Mouse (Mus musculus) ovary, postnatal 36 days (tissue): ENCODE results near the gene Hs3st4.

Experiments used
- DNase-seq: peaks from one replicate; pipeline ENCODE4 v3.0.0; 2022; ENCODE audit warnings: low spot score, mixed read lengths

The Hs3st4 gene

DNA sequence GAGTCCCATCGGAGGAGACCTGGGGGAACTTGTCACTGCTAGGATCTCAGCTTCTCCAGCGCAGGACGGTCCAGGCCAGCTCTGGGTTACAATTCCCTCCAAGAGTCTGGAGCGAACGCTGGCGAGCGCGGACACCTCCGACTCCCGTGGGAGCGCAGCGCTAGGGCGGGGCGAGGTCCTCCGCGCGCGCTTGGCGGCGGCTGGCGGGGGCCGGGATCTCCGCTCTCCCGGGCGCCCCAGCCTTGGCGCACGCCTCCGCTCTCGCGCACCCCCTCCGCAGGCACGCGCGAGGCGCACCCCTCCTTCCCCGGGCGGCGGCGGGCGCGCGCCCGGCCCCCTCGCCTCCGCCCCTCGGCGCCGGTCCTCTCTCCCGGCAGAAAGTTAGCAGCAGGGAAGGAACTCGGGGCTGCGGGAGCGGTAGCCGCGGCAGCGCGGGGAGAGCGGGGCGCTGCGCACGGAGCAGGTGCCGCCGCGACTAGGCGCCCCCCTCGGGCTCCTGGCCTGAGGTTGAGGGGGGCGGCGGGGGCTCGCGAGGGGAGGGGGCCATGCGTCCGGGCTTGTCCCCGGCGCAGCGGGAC, at the start of gene Hs3st4:
Hs3st4 (plus strand) TSS at position 409 of the 578 bp plus-strand sequence.
- DNase-seq = no peak

DNA sequence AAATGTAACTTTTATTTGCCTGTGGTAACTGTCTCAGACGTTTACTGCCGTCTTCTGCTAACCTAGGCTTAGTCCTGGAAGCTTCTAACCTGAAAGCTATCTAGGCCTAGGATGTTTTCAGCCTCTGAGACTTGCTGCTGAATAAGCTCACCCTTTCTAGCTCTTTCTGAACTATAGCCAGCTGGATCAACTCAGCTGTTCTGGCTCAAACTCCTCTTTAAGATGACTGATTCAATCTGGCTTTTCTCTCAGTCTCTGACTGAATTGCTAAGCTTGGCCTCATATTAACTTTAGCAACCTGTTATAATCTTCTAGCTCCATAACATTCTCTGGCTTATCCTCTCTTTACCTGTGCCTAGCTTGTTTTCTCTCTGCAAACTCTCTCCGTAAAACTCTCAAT, 35.8 kb upstream of the Hs3st4 start:
- no peak for DNase-seq

DNA sequence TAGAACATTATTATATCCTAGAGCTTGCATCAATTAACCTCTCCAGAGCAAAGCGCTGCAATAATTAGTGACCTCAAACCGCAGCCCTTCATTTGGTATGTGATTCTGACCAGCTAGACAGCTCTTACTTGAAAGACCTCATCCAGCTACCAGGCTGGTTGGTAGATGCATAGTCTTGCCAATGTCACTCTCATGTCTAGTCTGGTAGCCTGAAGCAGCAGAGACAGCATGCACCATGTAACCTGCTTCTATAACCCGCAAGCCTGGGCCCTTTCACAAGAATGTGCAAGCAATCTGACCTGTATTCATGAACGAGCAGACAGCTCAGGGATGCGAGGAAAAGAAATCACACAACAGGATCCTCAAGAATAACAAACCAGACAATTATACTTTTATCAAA, 19.6 kb upstream of the Hs3st4 start:
- DNase-seq = no peak

DNA sequence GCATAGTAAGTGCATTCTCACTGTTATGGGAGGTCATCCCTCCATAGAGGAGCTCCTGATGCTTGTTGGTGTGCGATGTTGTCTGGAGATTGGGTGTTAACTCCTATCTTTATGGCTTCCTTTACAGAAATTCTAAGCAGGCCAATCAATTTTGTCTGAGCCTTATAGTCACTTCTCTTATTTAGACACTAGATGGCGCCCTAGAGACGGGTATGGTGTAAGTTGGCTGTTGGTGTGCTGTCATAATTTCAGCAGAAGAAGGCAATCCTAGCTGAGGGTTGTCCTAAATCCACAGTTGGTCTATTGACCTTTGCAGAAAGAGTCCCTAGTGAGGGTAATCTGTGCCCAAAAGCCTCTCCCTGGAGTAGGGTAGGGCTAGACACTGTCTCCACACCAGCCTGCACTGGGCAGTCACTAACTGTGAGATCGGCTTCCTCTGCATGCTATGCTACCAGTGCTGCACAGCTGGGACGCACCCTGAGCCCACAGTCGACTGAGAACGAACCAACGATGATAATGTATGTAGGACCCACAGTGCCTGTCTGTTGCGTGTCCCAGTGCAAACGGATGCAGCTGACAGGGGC, 18.0 kb upstream of the Hs3st4 start:
- no peak for DNase-seq

DNA sequence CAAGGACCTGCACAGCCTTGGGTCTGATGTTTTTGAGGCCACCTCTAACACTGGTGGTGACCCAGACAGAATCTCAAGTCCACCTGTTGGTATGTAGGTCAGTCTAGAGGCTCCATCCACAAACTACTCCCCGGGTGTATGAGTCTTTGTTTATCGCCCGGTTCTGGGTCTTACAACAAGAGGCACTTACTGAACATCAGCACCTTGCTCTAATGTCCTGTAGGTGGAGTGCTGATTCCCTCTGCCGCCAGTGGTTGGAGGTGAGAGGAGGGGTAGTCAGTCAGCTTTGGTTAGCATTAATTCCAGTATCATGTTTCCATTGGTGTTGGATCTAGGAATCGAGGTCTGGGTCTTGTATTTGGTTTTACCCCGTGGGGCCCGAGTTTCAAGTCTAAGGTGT, 17.2 kb upstream of the Hs3st4 start:
- DNase-seq = no peak

DNA sequence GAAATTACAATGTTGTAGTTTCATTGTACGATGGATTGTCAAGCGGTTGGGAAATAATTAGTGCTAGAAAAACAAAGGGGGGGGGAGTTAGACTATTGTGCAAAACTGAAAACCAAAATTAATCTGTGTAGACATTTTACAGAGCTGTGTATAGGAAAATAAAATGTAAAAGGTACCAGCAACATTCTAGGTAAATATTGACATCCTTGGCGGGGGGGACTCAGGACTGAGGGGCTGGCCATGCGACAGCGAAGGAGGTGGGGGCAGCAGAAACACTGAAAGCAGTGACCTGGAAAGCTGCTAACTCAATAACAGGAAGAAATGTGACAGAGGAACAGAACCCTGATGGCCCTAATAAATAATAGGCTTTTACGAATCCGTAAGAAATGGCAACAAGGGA, 7.2 kb upstream of the Hs3st4 start:
- DNase-seq = no peak

DNA sequence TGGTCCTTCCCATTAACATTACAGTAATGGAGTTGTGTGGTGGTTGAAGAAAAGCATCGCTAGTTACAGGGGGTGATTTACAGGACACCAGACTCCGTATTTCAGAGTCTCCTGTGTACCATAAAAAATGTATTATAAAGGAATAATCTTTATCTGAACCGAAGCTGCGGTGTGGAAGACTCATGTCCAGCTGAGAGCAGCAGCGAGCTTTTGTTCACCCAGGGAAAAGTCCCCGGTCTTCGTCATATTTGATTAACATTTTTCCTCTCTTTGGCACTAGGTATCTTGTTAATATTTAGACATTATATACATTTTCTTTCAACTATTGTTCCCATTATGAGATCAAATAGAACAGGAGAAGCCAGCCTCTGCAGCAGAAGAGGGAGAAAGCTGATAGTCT, 1.2 kb upstream of the Hs3st4 start:
- DNase-seq = no peak

DNA sequence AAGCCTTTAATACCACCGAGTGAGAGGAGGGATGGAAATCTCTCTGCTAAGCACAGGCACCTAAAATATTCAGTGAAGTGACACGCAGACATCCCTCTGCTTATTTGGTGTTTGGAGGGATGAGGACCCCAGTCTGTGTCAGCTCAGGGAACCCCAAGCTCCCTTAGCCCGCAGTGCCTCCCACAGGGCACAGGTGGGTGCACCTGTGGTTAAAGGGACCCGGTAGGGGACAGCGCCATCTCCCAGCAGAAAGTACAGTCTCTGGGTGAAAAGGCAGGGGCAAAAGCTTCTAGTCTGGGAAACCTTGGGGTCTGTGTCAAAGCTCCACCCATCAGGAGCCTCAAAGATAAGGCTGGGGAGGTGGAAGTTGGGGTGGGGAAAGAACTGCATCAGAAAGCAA, 659 bp upstream of the Hs3st4 start:
- no peak for DNase-seq

DNA sequence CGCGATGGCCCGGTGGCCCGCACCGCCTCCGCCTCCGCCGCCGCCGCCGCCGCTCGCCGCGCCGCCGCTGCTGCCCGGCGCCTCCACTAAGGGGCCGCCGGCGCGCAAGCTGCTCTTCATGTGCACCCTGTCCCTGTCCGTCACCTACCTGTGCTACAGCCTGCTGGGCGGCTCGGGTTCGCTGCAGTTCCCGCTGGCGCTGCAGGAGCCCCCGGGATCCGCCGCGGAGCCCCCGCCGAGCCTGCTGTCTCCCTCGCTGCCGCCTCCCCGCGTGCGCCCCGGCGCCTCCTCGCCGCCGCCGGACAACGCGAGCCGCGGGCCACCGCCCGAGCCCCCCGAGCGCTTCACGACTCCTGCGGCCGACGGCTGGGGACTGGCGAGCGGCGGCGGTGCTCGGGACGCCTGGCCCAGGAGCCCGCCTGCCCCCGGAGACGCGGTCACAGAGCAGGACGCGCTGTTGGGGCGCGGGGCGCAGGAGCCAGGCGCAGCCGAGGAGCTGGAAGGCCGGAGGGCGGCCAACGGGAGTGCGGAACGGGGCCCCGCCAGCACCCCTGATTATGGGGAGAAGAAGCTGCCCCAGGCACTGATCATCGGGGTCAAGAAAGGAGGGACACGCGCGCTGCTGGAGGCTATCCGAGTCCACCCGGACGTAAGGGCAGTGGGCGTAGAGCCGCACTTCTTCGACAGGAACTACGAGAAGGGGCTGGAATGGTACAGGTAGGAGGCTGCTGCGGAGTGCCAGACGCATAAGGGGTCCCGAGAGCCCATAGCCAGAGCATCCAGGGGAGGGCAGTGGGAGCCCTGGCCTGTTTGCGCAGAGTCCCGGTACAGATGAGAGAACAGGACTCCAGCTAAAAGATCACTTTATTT, 743 bp downstream of the Hs3st4 start:
- no peak for DNase-seq

DNA sequence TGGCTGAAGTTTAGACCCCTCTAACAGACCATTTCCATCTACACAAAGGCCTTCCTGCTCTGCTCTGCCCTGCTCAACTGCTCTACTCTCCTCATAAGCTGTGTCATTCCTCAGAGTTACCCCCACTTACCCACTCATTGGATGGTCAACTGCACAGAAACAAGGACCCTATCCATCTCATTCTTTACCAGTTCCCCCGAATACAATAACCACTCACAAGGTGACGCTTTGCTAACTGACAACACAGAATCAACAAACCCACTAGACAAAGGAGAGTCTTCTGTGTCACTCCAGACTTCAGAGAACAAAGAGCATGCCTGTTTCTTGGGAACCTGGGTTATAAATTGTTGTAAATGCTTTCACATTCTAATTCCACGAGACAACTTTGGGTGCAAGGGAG, 9.5 kb downstream of the Hs3st4 start:
- DNase-seq = no peak

DNA sequence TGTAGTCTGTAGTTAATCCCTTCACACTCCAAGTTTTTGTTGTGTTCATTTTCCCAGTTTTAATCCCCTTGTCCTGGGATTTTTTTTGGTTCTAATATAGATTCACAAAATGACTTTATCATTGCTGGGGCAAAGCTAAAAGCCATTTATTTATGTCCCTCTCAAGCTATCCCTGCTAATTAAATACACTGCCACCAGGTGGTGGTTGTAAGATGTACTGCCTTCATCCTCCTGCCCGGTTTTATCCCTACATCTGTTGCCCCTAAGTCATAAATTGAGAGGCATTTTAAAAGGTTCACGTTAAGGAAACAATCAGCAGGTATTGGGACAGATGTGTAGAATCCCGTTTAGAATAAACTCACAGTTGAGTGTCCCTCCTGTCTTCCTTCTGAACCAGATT, 14.6 kb downstream of the Hs3st4 start:
- DNase-seq = no peak

DNA sequence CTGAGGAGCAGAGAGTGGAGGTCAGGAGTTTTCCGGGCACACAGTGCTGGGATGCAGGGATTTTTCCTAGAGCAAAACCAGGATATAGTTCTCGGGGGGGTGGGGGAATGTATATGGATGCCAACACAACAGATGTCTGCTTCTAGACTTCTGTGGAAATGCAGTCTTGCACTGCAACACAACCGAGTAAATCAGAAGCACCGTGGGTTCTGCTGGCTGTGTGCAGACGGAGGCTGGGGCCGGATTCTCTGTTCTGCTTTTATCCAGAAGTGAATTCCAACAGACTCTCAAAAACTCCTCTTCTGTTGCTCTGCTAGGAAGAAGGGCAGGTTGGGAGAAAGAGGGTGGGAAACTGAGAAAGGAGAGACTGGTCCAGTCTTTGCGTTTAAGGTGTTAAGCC, 15.9 kb downstream of the Hs3st4 start:
- DNase-seq = no peak

DNA sequence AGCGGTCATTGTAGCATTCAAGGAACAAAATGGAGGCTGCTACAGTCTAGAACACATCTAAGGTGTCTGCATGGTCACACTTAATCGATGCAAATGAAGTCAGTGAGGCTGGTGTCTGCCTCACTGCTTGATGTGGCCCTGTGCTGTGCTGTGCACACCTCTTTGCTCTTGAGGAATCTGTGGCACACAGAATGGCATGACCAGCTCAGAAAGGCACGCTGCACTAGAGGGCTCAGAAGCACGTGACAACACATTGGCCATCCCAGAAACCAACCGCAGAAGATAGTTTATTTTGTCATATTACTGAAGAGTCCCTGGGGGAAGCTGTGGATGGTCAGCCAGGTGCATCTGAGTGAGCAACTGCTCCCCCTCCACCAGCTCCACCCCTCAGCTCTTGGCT, 44.2 kb downstream of the Hs3st4 start:
- DNase-seq = no peak

DNA sequence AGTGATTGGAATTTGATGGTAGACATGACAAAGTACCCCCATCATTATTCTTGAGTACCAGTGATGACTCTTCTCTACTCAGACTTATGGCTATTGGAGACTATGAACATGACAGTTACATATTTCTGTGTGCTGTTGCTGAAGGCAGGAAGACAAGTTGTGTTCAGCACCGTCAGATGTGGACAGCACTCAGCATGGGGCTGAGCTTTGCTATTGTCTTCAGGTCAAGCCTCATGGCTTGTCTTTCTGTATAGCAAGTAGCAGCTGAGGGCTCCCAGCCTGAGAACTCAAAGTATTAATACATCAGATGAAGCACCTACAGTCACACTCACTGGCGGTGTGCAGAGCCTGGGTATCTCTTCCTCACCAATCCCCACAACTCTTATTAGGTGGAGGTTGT, 49.6 kb downstream of the Hs3st4 start:
- DNase-seq = no peak

DNA sequence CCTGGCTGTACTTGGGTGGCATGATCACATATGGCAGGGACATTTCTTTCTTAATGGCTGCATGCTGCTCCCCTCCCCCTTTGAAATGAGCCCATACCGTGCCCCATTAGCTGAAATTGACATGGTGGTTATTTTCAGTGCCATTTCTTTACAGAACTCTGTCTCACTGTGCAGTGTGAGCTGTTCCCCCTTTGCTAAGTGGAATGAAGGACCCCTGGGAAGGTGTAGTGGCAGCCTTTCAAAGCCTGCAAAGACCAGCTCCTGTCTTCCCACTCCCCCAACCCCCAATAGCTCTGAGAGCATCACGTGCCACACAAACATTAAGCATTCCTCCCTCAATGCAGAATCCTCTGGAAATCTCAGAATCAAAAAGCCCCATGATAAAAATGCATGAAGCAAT, 50.7 kb downstream of the Hs3st4 start:
- no peak for DNase-seq

DNA sequence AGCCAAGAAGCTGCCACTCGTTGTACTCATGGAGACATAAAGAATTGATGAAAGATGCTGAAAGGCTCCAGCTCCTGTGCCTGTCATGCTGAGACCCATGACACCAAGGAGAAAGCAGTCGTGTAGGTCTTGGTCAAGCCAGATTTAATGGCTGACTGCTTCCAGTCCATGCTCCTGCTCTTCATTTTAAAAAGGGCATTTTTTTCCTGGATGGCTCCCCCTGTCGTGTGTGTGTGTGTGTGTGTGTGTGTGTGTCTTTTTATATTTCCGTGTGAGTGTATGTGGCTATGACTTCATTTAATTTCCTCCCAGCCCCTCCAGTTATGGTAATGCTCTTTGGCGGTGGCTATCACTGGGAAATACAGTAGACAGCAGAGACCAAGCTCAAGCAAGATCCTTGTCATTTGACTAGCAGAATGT, 54.6 kb downstream of the Hs3st4 start:
- no peak for DNase-seq

DNA sequence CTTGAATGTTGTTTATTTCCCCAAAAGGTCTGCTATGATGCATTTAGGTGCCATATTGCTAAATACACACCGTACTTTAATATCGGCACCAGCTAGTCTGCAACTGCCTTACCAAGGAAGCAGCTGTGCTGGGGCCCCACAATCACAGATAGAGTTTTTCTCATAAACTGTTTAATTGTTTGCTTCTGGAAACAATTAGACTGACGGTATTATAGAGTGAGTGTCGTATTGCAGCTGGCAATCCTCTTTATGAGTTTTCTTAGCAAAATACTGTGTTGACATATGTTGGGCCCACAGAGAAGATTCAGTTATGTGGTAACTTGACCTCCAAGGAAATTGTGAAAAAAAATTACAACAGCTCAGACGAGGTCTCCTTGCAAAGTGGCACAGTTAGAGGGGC, 56.5 kb downstream of the Hs3st4 start:
- no peak for DNase-seq

DNA sequence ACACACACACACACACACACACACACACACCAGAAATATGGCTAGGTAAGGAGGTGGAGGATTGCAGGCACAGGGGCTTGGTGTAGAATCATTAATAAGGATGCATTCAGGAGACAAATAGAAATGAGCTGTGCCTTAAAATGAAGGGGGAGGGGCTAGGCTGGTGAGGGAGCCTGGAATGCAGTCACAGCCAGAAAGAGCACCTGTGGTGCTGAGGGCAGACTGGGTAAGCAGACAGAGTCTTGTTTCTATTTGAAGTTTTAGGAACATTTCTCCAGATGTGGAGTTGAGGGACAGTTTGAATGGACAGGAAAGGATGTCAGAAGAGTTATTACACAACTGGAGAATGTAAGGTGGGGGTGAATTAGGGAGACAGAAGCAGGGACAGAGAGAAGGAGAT, 64.7 kb downstream of the Hs3st4 start:
- DNase-seq = no peak

DNA sequence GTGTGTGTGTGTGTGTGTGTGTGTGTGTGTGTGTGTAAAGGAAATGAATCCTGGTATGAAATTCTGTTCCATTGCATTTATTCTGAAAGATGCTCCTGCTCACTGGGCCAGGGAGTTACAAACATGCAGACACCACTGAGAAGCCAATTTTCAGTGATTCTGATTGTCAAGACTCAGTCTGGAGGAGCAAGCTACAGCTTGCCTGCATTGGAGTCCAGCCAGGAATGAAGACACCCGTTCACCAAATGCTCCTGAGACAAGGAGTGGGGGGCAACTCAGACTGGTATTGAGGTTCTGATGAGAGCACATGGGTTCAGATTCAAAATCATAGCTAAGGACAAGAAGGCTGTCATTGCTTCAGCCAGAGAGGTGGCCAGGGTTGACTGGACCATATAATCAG, 66.3 kb downstream of the Hs3st4 start:
- no peak for DNase-seq

DNA sequence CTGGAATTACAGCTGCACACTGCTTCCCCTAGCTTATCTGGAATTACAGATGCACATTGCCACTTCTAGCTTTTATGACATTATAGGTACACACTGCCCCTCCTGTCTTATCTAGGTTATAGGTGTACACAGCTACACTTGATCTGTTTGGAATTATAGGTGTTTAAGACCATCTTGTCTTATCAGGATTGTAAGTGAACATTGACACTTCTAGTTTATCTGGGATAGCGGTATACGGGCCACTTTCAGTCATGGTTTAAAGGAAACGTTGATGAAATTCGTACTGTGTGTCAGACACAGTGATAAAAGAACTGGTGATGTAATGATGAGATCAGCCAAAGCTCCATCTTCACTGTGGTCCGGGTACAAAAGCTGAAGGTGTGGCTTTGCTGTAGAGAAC, 67.8 kb downstream of the Hs3st4 start:
- DNase-seq = no peak

DNA sequence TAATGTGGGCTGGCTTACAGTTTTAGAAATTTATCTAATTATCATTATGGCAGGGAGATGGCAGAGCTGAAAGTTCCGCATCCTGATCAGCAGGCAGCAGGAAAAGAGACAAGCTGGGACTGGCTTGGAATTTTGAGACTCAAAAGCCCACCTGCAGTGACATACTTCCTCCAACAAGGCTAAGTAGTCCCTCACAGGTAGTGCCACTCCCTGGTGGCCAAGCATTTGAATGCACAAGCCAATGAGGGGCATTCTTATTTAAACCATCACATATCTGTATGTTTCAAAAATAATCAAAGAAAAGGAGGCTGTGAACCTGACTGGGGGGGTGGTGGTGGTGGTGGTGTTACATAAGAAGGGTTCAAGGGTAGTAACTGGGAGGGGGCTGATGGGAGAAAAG, 101.1 kb downstream of the Hs3st4 start:
- no peak for DNase-seq

DNA sequence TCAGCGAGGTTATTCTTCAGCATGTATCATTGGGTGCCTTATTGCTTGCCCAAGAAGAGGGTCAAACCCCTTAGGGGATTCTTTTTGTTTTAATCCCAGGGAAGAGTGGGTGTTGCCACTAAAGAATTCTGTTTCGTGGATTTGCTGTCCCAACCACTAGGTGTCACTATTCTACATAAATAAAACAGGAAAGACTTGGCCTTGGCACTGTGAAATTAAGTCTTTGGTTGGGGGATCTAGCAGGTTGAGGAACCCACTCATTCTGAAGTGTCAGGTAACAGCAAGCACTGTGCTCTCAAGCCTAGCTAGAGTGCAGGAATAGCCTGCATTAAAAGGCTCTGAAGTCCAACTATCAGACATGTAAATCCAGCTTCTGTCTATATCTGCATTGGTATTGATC, 146.3 kb downstream of the Hs3st4 start:
- DNase-seq = no peak

DNA sequence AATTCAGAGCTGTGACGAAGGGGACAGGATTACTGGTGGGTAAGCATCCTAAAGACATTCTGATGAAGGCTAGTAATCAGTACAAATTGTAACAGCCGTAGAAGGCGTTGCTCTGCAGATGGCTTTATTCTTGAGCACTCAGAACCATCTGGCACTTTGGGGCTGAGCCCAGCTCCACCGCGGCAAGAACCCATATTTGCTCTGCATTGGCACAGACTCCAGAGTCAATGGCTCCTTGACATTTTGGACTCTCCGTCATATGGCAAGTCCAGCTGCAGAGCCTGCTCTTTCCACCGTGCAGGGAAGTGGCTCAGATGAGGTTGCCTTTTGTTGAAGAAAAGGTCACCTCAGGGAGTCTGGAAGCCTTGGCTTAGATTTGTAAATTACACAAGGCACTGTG, 148.6 kb downstream of the Hs3st4 start:
- no peak for DNase-seq

DNA sequence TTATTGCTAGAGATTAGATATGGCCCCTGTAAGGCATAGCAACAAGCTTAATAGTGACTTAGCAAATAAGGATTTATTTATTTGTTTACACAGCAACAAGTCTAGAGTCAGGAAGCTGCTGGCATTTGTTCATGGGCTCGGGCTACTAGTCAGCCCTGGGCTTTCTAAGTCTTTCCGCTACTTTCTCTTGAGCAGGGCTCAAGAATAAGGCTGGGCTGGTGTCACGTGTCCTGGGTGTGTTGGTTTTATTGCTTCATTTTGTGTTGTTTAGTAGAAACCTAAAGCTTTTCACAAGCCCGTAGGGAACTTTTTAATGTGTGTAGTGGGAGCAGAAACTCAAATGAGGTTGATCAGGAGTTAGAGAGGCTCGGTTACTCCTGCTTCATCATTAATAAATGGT, 153.5 kb downstream of the Hs3st4 start:
- no peak for DNase-seq
